Mouse (Mus musculus) neural tube, embryonic 12.5 days (tissue): Measurements from ENCODE around the gene Ece1. TPM values are rescaled to one million over a fixed set of nuclear protein-coding genes. Genes with fewer than 3 reads are reported as not detected.
A peak's percentile ranks its signal among the peaks of the same experiment; 100 is the strongest.
"Not testable (repeated sequence)": the region's sequence is repeated elsewhere in the genome, so short reads cannot be mapped to it uniquely, and the experiment has no call there.

Experiments used
- ATAC-seq: fragments of 200-750 bp; cut with Nextera tagmentation; 2 replicates; pipeline ENCODE4 v1.8.0; 2017; ENCODE audit warnings: low read depth, mild to moderate bottlenecking, moderate TSS enrichment, moderate library complexity; ENCODE audit not compliant: low FRiP score
- H3K27ac ChIP-seq: fragments of 300-500 bp; sonication (generic); 2 replicates; pipeline ENCODE4 v1.5.1; 2016
- H3K27me3 ChIP-seq: fragments of 300-500 bp; sonication (generic); replicated peaks from 2 replicates; pipeline ENCODE4 v1.6.1; 2016; ENCODE audit warnings: mild to moderate bottlenecking
- H3K36me3 ChIP-seq: fragments of 300-500 bp; sonication (generic); 2 replicates; pipeline ENCODE4 v1.6.1; 2016; ENCODE audit warnings: mild to moderate bottlenecking
- H3K4me1 ChIP-seq: fragments of 300-500 bp; sonication (generic); 2 replicates; pipeline ENCODE4 v1.6.1; 2016
- H3K4me2 ChIP-seq: fragments of 300-500 bp; sonication (generic); replicated peaks from 2 replicates; pipeline ENCODE4 v1.6.1; 2016; ENCODE audit warnings: mild to moderate bottlenecking
- H3K4me3 ChIP-seq: fragments of 300-500 bp; sonication (generic); 2 replicates; pipeline ENCODE4 v1.5.1; 2016
- H3K9ac ChIP-seq: fragments of 300-500 bp; sonication (generic); 2 replicates; pipeline ENCODE4 v1.6.1; 2016; ENCODE audit warnings: mild to moderate bottlenecking
- H3K9me3 ChIP-seq: fragments of 300-500 bp; sonication (generic); 2 replicates; pipeline ENCODE4 v1.6.1; 2016; ENCODE audit warnings: mild to moderate bottlenecking
- WGBS: fragments of 180-500 bp; shearing (Covaris S2); methylation state at CpG from one replicate; pipeline ENCODE4 v1.1.7; 2016; 5-methylcytosine and 5-hydroxymethylcytosine counted together
- polyA plus RNA-seq: library from polyadenylated mRNA; unstranded; fragments of >200 nt; fragmentation: Nextera tagmentation; extraction: Ambion mirVana; gene quantifications from 2 replicates; pipeline ENCODE4 v1.2.1, GENCODE M21; 2016

Ece1 gene
- polyA plus RNA-seq, 1 experiment from 2014 or later = 27.4 TPM

DNA sequence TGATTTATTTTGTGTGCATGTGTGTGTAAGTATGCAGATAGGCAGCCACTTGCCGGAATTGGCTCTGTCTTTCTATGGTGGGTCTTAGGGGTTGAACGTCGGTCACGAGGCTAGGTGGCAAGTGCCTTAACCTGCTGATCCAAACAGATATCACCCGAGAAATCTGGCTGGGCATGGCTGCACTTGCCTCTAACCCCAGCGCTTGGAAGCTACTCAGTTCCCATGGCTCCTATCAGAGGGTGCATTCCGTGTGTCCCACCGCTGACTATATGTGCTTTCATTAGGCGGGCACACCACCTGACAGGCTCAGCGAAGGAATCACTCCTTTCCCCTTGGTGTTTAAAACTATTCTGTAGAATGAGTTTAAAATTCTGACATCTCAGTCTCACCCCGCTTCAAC lies 30.4 kb upstream of the Ece1 start:
- WGBS = 87% methylated on average over 11 of the region's 11 CpGs
- Histone ChIP-seq H3K27ac (no peak overlapping the region), H3K9me3 (no peaks in the 10 kb centered on the region), H3K27me3 (0 out of 2 replicates have a peak, but pooled peaks cover 5% of the 10 kb centered on the region), H3K9ac (no peak overlapping the region), H3K4me3 (no peak overlapping the region), H3K4me1 (peaks cover 6% of the 10 kb centered on the region; the same call in 1 of the 2 replicates), H3K36me3 (no peaks in the 10 kb centered on the region), H3K4me2 (no peak overlapping the region)
- no peak for ATAC-seq

DNA sequence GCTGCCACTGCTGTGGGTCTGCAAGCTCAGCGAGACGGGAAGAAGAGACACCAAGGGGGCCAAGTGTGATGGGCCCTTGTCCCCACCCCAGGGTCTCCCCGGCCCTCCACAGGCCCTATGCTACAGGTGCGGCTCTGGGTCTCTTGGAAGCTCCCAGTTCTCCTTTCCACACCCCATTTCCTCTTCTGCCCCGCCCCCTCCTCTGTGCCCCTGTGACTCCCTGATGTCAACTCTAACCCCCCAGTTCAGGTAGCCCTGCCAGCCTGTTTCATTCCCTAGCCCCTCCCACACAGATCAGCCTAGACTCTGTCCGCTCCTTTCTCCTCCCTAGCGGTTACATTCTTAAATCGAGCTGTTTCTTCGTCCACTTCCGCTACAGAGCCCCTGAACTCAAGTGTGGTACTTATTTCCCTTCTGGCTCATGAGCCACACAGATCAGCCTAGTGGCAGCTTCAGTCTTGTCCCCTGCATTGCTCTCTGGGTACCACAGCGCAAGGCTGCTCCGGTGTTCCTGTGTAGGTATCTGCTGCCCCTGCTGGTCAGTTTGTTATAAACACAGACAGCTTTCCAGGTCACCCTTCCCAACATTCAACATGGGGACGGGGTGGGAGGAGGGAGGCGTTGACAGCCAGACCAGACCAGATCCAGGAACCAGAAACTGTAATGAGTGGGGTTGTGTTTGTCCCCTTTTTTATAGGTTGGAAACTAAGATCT lies 26.3 kb upstream of the Ece1 start:
- peak; percentile 58; the same call in 1 of the 2 replicates for ATAC-seq
- Histone ChIP-seq H3K36me3 (no peaks in the 10 kb centered on the region), H3K9me3 (no peaks in the 10 kb centered on the region), H3K4me1 (peaks cover 6% of the 10 kb centered on the region; the same call in 1 of the 2 replicates), H3K4me3 (no peak overlapping the region), H3K27ac (no peak overlapping the region), H3K9ac (peak overlapping the region; percentile 8; the same call in 1 of the 2 replicates), H3K27me3 (no peaks in the 10 kb centered on the region), H3K4me2 (peak overlapping the region; percentile 39)
- WGBS = 13% methylated on average over 14 of the region's 14 CpGs

DNA sequence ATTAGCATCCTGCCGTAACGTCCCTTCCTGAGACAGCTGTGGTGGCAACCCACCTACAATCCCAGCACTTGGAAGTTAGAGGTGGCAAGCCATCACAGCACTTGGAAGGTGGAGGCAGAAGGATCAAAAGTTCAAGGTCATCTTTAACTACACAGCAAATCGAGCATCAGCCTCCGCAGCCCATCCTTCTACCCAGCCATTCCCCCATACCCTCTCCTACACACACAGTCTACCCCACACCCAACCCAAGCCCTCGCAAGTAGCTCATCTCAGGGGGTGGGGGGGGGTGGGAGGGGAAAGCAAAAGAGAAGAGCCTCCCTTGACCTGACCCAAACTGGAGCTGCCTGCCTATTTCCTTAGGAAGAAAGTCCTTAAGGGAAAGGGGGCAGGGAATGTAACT lies 25.3 kb upstream of the Ece1 start:
- no peak for ATAC-seq
- Histone ChIP-seq H3K27ac (no peak overlapping the region), H3K4me3 (no peak overlapping the region), H3K4me1 (peaks cover 6% of the 10 kb centered on the region; the same call in 1 of the 2 replicates), H3K27me3 (0 out of 2 replicates have a peak, but pooled peaks cover 3% of the 10 kb centered on the region), H3K9ac (no peak overlapping the region), H3K4me2 (no peak overlapping the region), H3K9me3 (no peaks in the 10 kb centered on the region), H3K36me3 (no peaks in the 10 kb centered on the region)
- 84% methylated on average over 5 of the region's 5 CpGs for WGBS

DNA sequence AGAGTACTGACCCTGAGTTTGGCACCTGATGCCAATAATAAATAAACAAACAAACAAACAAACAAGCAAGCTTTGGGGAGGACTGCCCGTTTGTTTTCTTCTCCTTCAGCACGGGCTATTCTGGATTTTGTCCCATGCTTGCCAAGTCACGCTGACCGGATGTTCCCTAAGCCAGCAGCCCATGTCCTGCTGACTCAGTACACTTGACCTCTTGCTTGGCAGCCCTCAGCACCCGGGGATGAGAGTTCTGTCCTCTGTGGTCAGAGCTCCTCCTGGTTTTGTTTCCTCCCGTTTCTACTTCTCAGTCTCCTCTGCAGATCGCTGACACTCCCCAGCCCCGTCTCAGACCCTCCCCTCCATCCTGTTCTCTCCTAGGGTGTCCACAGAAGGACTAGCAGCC lies 24.2 kb upstream of the Ece1 start:
- no peak overlapping the region for H3K9ac ChIP-seq
- H3K27ac ChIP-seq = no peak overlapping the region
- 0 out of 2 replicates have a peak, but pooled peaks cover 3% of the 10 kb centered on the region for H3K27me3 ChIP-seq
- 87% methylated on average over 8 of the region's 8 CpGs for WGBS
- no peaks in the 10 kb centered on the region for H3K36me3 ChIP-seq
- H3K4me1 ChIP-seq = peaks cover 6% of the 10 kb centered on the region; the same call in 1 of the 2 replicates
- H3K4me2 ChIP-seq = no peak overlapping the region
- no peak overlapping the region for H3K4me3 ChIP-seq
- ATAC-seq = no peak
- H3K9me3 ChIP-seq = no peaks in the 10 kb centered on the region

DNA sequence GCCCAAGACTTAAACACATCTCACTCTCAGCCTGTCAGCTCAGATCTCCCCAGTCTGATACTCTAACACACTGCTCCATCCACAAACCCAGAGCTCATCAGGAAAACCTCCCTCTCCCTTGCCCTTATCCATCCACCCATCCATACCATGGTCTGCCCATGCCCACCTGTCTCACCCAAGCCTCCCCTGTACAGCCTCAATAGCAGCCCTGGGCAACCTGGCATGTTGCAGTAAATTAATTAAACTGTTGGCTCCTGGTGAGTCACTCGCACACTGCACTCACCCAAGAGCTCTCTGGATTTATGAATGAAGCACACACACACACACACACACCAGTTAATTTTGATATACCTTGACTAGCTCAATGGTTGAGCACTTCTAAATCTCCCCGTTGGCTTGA lies 23.2 kb upstream of the Ece1 start:
- no peak for ATAC-seq
- Histone ChIP-seq H3K4me2 (no peak overlapping the region), H3K4me3 (no peak overlapping the region), H3K36me3 (no peaks in the 10 kb centered on the region), H3K27ac (no peak overlapping the region), H3K27me3 (0 out of 2 replicates have a peak, but pooled peaks cover 3% of the 10 kb centered on the region), H3K9me3 (no peaks in the 10 kb centered on the region), H3K4me1 (peaks cover 6% of the 10 kb centered on the region; the same call in 1 of the 2 replicates), H3K9ac (no peak overlapping the region)
- WGBS = 92% methylated on average over 2 of the region's 2 CpGs

DNA sequence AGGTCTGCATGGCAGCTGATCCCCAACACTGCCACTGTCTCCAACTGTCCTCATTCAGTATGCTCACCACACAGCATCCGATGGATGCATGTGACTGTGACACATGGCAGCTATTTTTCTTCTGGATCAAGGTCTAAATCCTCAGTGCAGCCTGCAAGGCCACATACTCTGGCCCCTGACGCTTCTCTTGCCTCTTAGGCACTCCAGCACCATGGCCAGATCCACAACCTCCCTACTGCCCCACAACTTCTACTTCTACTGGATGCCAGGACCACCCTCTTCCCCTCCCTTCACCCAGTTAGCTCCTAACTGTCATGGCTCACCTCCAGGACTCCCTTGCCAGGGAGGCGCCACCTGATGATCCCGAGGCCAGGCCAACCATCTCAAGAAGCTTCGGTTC lies 22.6 kb upstream of the Ece1 start:
- 88% methylated on average over 5 of the region's 5 CpGs for WGBS
- Histone ChIP-seq H3K9me3 (no peaks in the 10 kb centered on the region), H3K4me1 (peaks cover 6% of the 10 kb centered on the region; the same call in 1 of the 2 replicates), H3K9ac (no peak overlapping the region), H3K27me3 (0 out of 2 replicates have a peak, but pooled peaks cover 3% of the 10 kb centered on the region), H3K4me3 (no peak overlapping the region), H3K36me3 (no peaks in the 10 kb centered on the region), H3K4me2 (no peak overlapping the region), H3K27ac (no peak overlapping the region)
- ATAC-seq = no peak

DNA sequence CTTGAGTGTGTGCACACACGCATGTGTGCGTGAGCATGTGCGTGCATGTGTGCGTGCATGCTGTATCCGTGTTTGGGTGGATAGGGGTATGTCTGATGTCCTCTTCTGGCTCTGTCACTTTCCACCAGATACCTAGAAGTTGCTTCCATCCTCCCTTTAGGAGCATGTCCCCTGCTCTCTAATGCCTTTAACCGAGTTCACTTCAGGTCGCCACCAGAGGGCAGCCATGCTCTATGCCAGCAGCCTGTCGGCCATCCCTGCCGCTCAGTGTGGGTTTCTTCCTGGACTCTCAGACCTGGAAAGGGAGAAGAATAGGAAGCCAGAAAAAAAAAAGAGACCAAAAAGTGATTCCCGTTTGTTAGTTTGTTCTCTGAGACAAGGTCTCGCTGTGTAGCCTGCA lies 17.4 kb upstream of the Ece1 start:
- 0 out of 2 replicates have a peak, but pooled peaks cover 3% of the 10 kb centered on the region for H3K27me3 ChIP-seq
- no peak overlapping the region for H3K4me2 ChIP-seq
- no peak overlapping the region for H3K27ac ChIP-seq
- no peak overlapping the region for H3K9ac ChIP-seq
- H3K4me3 ChIP-seq = no peak overlapping the region
- no peaks in the 10 kb centered on the region for H3K4me1 ChIP-seq
- 22% methylated on average over 11 of the region's 11 CpGs for WGBS
- ATAC-seq = no peak
- no peaks in the 10 kb centered on the region for H3K36me3 ChIP-seq
- H3K9me3 ChIP-seq = no peaks in the 10 kb centered on the region

DNA sequence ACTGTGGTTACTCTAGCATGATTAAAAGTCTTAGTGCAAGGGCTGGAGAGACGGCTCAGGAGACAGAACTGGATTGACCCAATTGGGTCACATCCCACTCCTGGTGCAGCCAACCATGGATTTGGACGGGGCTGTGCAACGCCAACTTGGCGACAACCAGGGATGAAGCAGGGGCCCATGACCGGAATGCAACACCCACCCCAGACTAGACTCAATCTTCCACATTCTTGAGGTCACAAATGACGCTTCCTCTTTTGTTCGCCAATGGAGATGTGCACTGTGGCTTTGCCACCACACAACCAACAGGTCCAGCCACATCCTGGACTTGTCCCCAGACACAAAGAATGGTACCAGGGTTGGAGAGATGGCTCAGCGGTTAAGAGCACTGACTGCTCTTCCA lies 14.4 kb upstream of the Ece1 start:
- not testable (repeated sequence) for H3K4me2 ChIP-seq, H3K27ac ChIP-seq, H3K4me3 ChIP-seq, ATAC-seq, H3K27me3 ChIP-seq, H3K4me1 ChIP-seq, H3K9ac ChIP-seq, H3K9me3 ChIP-seq, H3K36me3 ChIP-seq
- WGBS = 91% methylated on average over 8 of the region's 8 CpGs

DNA sequence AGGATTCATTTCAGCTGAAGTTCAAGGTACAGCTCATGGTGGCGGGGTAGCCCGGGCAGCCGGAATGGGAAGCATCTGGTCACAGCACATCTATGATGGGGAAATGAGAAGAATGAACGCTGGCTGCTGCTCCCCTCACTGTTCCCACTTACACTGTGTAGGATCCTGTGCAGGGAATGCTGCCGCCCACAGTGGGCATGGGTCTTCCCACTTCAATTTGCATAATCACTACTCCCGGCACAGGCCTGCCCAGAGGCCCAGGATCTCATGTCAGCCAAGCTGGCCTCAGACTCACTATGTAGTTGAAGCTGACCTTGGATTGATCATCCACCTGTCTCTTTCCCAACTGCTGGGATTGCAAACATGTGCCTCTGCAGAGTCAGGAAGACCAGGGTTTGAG lies 11.9 kb upstream of the Ece1 start:
- H3K4me1 ChIP-seq = no peaks in the 10 kb centered on the region
- H3K36me3 ChIP-seq = no peaks in the 10 kb centered on the region
- H3K4me3 ChIP-seq = no peak overlapping the region
- WGBS = 94% methylated on average over 6 of the region's 6 CpGs
- no peak overlapping the region for H3K9ac ChIP-seq
- H3K4me2 ChIP-seq = no peak overlapping the region
- no peaks in the 10 kb centered on the region for H3K27me3 ChIP-seq
- no peak overlapping the region for H3K27ac ChIP-seq
- peaks cover 5% of the 10 kb centered on the region; the same call in 1 of the 2 replicates for H3K9me3 ChIP-seq
- no peak for ATAC-seq

DNA sequence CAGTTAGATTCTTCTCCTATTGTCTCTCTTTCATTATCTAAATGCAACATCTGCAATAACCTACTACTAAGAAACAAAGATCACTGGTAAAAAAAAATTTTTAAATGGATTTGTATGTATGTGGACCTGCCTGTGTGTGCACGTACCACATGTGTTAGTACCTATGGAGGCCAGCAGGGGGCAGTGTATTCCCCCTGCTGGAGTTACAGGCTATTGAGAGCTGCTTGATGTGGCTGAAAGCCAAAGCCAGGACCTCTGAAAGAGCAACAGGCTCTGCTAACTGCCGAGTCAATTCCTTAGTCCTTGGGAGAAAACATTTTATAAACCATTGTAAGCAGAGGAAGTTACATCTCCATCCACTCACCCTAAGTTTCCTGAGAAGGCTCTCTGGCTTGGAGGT lies 10.6 kb upstream of the Ece1 start:
- Histone ChIP-seq H3K4me2 (no peak overlapping the region), H3K4me3 (no peak overlapping the region), H3K4me1 (no peaks in the 10 kb centered on the region), H3K27ac (no peak overlapping the region), H3K27me3 (no peaks in the 10 kb centered on the region), H3K9ac (no peak overlapping the region), H3K36me3 (no peaks in the 10 kb centered on the region), H3K9me3 (peaks cover 5% of the 10 kb centered on the region; the same call in 1 of the 2 replicates)
- ATAC-seq = no peak
- 65% methylated on average over 2 of the region's 2 CpGs for WGBS

DNA sequence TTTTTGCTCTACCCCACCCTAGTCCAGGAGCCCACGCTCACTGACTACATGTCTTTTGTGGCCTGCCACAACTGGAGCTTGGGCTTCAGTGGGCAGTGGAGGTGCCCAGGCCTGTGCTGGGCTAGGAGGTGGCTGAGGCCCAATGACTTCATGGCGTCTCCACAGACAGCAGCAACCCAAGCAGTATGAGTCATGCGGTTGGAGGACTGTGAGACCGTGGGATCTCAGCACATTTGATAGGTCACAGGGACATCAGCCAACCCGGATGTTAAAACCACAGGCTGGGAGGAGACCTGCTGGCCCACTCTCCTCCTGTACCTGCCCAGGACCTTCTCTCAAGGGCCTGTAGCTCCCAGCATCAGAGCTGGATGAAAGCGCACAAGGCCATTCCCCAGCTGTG lies 8.2 kb upstream of the Ece1 start:
- Histone ChIP-seq H3K27ac (no peak overlapping the region), H3K4me2 (no peak overlapping the region), H3K9ac (no peak overlapping the region), H3K4me3 (no peak overlapping the region), H3K4me1 (no peaks in the 10 kb centered on the region), H3K27me3 (no peaks in the 10 kb centered on the region), H3K9me3 (peaks cover 5% of the 10 kb centered on the region; the same call in 1 of the 2 replicates), H3K36me3 (no peaks in the 10 kb centered on the region)
- no peak for ATAC-seq
- WGBS = 93% methylated on average over 6 of the region's 6 CpGs

DNA sequence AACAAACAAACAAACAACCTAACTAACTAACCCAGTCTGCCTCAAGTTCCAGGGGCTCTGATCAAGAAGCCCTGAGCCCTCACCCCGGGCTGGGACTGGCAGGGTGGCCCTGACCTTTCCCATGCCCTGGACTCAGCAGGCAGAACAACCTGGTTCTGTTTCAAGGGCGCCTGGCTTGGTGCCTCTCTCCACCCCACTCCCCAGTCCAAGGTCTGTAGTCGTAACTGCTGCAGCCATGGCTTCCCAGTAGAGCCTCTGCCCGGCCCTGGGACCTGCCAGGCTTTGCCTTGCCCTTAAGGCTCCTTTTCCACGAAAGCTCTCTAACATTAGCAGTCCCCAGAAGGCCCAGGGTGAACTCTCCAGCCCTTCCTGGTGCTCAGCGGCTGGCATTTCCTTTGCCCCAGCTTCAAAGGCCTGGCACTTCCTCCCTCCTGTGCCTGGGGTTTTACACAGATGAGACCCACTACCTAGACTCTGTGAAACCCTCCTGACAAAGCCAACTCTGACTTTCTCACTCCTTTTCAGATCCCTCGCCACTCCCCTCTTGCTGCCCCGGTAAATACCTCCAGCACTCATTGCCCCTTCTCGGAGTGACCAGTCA lies 6.2 kb upstream of the Ece1 start:
- Histone ChIP-seq H3K4me2 (no peak overlapping the region), H3K27me3 (no peaks in the 10 kb centered on the region), H3K4me1 (no peaks in the 10 kb centered on the region), H3K27ac (no peak overlapping the region; the same call in 1 of the 2 replicates), H3K4me3 (no peak overlapping the region), H3K9me3 (no peaks in the 10 kb centered on the region), H3K36me3 (no peaks in the 10 kb centered on the region), H3K9ac (no peak overlapping the region)
- 53% methylated on average over 9 of the region's 9 CpGs for WGBS
- no peak for ATAC-seq
